Comparison of ENCODE assay signal across 8 mouse cellular contexts in the genomic region with DNA sequence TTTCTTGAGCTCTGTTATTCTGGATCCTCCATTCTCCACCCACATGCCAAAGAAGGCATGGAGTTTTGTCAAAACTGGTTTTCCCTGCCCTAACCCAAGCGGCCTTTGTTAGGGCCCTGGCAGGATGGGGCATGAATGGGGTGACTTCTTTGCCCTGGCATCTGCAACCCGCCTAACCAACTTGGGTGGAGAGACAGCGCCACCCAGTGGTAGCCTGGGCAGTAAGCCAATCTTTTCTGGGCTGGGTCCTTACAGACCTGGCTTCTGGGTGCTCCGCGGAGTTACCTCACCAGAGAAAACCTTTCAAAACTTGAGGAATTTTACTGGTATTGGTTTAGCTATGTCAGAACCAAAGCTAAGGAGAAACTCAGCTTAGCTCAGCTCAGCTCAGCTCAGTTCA. TPM values are rescaled to one million over a fixed set of nuclear protein-coding genes. Genes with fewer than 3 reads are reported as not detected.
A peak's percentile ranks its signal among the peaks of the same experiment; 100 is the strongest.
DNase-seq lines count a peak whose midpoint lies in the region; ATAC-seq and TF ChIP-seq lines count a peak whose summit lies in the region.

No protein-coding gene starts in this region.

- TF ChIP-seq CTCF in bone marrow, adult 2 months (IDR thresholded peaks at IDR 0.05; ENCODE audit: control insufficient read depth, insufficient read depth, low read length): peak; percentile 68
- TF ChIP-seq CTCF in embryonic fibroblast, embryonic 13.5 days (IDR thresholded peaks at IDR 0.05; ENCODE audit: borderline replicate concordance, insufficient read depth, low read length): peak; percentile 75

- DNase-seq in ES-CJ7 (ENCODE audit: low read depth, low spot score): peak; percentile 70
- peak; percentile 32 for DNase-seq in layer of hippocampus, adult 9-11 months
- peak; percentile 60 for DNase-seq in right cerebral cortex, adult 18-20 months
- peak; percentile 73 for DNase-seq in urinary bladder, postnatal 14 days (ENCODE audit: low spot score)

- H3K4me2 ChIP-seq in hindbrain, embryonic 12.5 days (replicated peaks): no peak overlapping the region

- 14% methylated on average over 5 of the region's 5 CpGs for whole genome bisulfite sequencing in bone marrow, adult 2 months
- WGBS in hindbrain, embryonic 12.5 days: 18% methylated on average over 5 of the region's 5 CpGs

- no peak overlapping the region for H3K4me3 ChIP-seq in bone marrow, adult 2 months (replicated peaks; ENCODE audit: control insufficient read depth, low read depth, low read length)
- no peak overlapping the region for H3K4me3 ChIP-seq in embryonic fibroblast, embryonic 13.5 days (ENCODE audit: insufficient read depth, low read length)
- no peak overlapping the region for H3K4me3 ChIP-seq in hindbrain, embryonic 12.5 days

- H3K9me3 ChIP-seq in hindbrain, embryonic 12.5 days (replicated peaks): no peaks in the 10 kb centered on the region

- H3K36me3 ChIP-seq in hindbrain, embryonic 12.5 days: no peaks in the 10 kb centered on the region

- TF ChIP-seq POLR2A in bone marrow, adult 2 months (IDR thresholded peaks at IDR 0.05; ENCODE audit: borderline replicate concordance, control insufficient read depth, low read depth, low read length): no peak
- TF ChIP-seq POLR2A in embryonic fibroblast, embryonic 13.5 days (IDR thresholded peaks at IDR 0.05; ENCODE audit: low read depth, low read length): no peak

- no peak overlapping the region for H3K27ac ChIP-seq in bone marrow, adult 2 months (ENCODE audit: control insufficient read depth, insufficient read depth, low read depth, low read length, poor library complexity)
- H3K27ac ChIP-seq in embryonic fibroblast, embryonic 13.5 days (ENCODE audit: insufficient read depth, low read length): peak overlapping the region; percentile 24; the same call in 1 of the 2 replicates
- 0 out of 2 replicates have a peak overlapping the region, but pooled peaks have one; percentile 35 for H3K27ac ChIP-seq in hindbrain, embryonic 12.5 days

- peak; percentile 71 for ATAC-seq in hindbrain, embryonic 12.5 days (ENCODE audit: low FRiP score)
- ATAC-seq in megakaryocyte, adult 5-6 weeks (ENCODE audit: poor library complexity, severe bottlenecking): peak; percentile 84

- H3K27me3 ChIP-seq in hindbrain, embryonic 12.5 days: peaks cover 63% of the 10 kb centered on the region

- no peak overlapping the region for H3K9ac ChIP-seq in hindbrain, embryonic 12.5 days

- no peaks in the 10 kb centered on the region for H3K4me1 ChIP-seq in bone marrow, adult 2 months (ENCODE audit: control insufficient read depth, insufficient read depth, low read length)
- peaks cover 3% of the 10 kb centered on the region; the same call in 1 of the 2 replicates for H3K4me1 ChIP-seq in embryonic fibroblast, embryonic 13.5 days (ENCODE audit: control insufficient read depth, insufficient read depth, low read length)
- peaks cover 15% of the 10 kb centered on the region; the same call in 1 of the 2 replicates for H3K4me1 ChIP-seq in hindbrain, embryonic 12.5 days

RNA-seq across cellular contexts. Expression of a gene that starts 51.8 kb away (rescaled TPM):
- polyA plus RNA-seq in bone marrow, adult 2 months (2011; ENCODE audit: insufficient read depth, insufficient read length, low replicate concordance, missing spikeins): 7.3 and 7.8 TPM in 2 replicates
- polyA plus RNA-seq in embryonic fibroblast, embryonic 13.5 days (2011; ENCODE audit: insufficient read length, low read depth, missing spikeins): 53.8 and 54.6 TPM in 2 replicates
- polyA plus RNA-seq in hindbrain, embryonic 12.5 days (2016; fragmentation: Nextera tagmentation; extraction: Ambion mirVana): 248 and 274 TPM in 2 replicates
- 5.8 and 7.7 TPM in 2 replicates for total RNA-seq in megakaryocyte, adult 5-6 weeks (2015)
- total RNA-seq in megakaryocyte, adult 5-6 weeks (2017): 13.6 and 20.4 TPM in 2 replicates
